Mouse (Mus musculus): ENCODE results near the gene Cnot11. TPM values are rescaled to one million over a fixed set of nuclear protein-coding genes. Genes with fewer than 3 reads are reported as not detected.

Gene Cnot11
- total RNA-seq (2021), result 10 to 100 TPM; 20.0 to 20.3 TPM
- long read RNA-seq, experiment 1, transcript Cnot11-201 (7 exons, 3,162 nt), result major isoform, 37 of 45 reads
- long read RNA-seq, experiment 1, partial matches to known transcripts, result 5 of 45 reads
- long read RNA-seq, experiment 1, other reads (novel, unspliced or antisense), result 3 of 45 reads
- long read RNA-seq, experiment 2, transcript Cnot11-201 (7 exons, 3,162 nt), result major isoform, 14 of 15 reads
- long read RNA-seq, experiment 2, partial matches to known transcripts, result 0 of 15 reads
- long read RNA-seq, experiment 2, other reads (novel, unspliced or antisense), result 1 of 15 reads

GRCm38 (mm10) chr1:39534831-39535230 lies at the start of gene Cnot11:
Gene Cnot11 (plus strand): TSS chr1:39534992.
- DNase-seq, result no peak

- DNase-seq, result no peak
Observed at GRCm38 (mm10) chr1:39487370-39487769, 47.4 kb upstream of the Cnot11 start.

- no peak for DNase-seq
Observed at GRCm38 (mm10) chr1:39493165-39493564, 41.6 kb upstream of the Cnot11 start.

GRCm38 (mm10) chr1:39493664-39494063 lies 41.1 kb upstream of the Cnot11 start:
- DNase-seq, result no peak

GRCm38 (mm10) chr1:39496995-39497394 lies 37.8 kb upstream of the Cnot11 start:
- DNase-seq, result no peak

- DNase-seq, result no peak
Observed at GRCm38 (mm10) chr1:39497748-39498147, 37.0 kb upstream of the Cnot11 start.

- DNase-seq, result peak; percentile 19 to 42
Observed at GRCm38 (mm10) chr1:39499485-39499941, 35.3 kb upstream of the Cnot11 start.

- DNase-seq, result peak; percentile 52 to 68
Observed at GRCm38 (mm10) chr1:39502817-39503633, 31.8 kb upstream of the Cnot11 start.

GRCm38 (mm10) chr1:39504261-39504660 lies 30.5 kb upstream of the Cnot11 start:
- DNase-seq, result peak in 1 of 2 experiments; percentile 43

GRCm38 (mm10) chr1:39505600-39505999 lies 29.2 kb upstream of the Cnot11 start:
- no peak for DNase-seq

- peak; percentile 24 to 32 for DNase-seq
Observed at GRCm38 (mm10) chr1:39511775-39512174, 23.0 kb upstream of the Cnot11 start.

- no peak for DNase-seq
Observed at GRCm38 (mm10) chr1:39512183-39512582, 22.6 kb upstream of the Cnot11 start.

- no peak for DNase-seq
Observed at GRCm38 (mm10) chr1:39515303-39515991, 19.3 kb upstream of the Cnot11 start.

GRCm38 (mm10) chr1:39521326-39521725 lies 13.5 kb upstream of the Cnot11 start:
- DNase-seq, result no peak

- DNase-seq, result peak in 1 of 2 experiments; percentile 40
Observed at GRCm38 (mm10) chr1:39522519-39522918, 12.3 kb upstream of the Cnot11 start.

GRCm38 (mm10) chr1:39525763-39526162 lies 9.0 kb upstream of the Cnot11 start:
- DNase-seq, result no peak

GRCm38 (mm10) chr1:39526371-39527167 lies 8.2 kb upstream of the Cnot11 start:
- no peak for DNase-seq

GRCm38 (mm10) chr1:39527432-39527831 lies 7.4 kb upstream of the Cnot11 start:
- peak; percentile 83 to 89 for DNase-seq

GRCm38 (mm10) chr1:39528319-39528718 lies 6.5 kb upstream of the Cnot11 start:
- no peak for DNase-seq

- peak; percentile 65 to 80 for DNase-seq
Observed at GRCm38 (mm10) chr1:39530258-39530943, 4.4 kb upstream of the Cnot11 start.

- no peak for DNase-seq
Observed at GRCm38 (mm10) chr1:39531036-39531435, 3.8 kb upstream of the Cnot11 start.
